Mouse (Mus musculus) lung, postnatal 14 days (tissue): ENCODE measurements around the gene Igsf8.

ENCODE experiments used
- DNase-seq: peaks from one replicate; pipeline ENCODE4 v3.0.0; 2021

The Igsf8 gene

GRCm38 (mm10) chr1:172325680-172326535 lies 64.5 kb downstream of the Igsf8 start:
- DNase-seq, result peak; percentile 74

- DNase-seq, result no peak
Observed at GRCm38 (mm10) chr1:172326684-172327083, 65.2 kb downstream of the Igsf8 start.

GRCm38 (mm10) chr1:172327206-172328001 lies 66.0 kb downstream of the Igsf8 start:
- DNase-seq, result no peak

- DNase-seq, result no peak
Observed at GRCm38 (mm10) chr1:172328041-172328440, 66.6 kb downstream of the Igsf8 start.

- no peak for DNase-seq
Observed at GRCm38 (mm10) chr1:172328461-172328860, 67.0 kb downstream of the Igsf8 start.

GRCm38 (mm10) chr1:172329131-172329530 lies 67.7 kb downstream of the Igsf8 start, which contains the start of gene Kcnj9:
TSS of gene Kcnj9 (minus strand) at chr1:172329318.
- DNase-seq, result no peak

- DNase-seq, result no peak
Observed at GRCm38 (mm10) chr1:172329616-172330015, 68.2 kb downstream of the Igsf8 start.

- no peak for DNase-seq
Observed at GRCm38 (mm10) chr1:172331422-172331947, 70.0 kb downstream of the Igsf8 start.

- no peak for DNase-seq
Observed at GRCm38 (mm10) chr1:172332925-172333324, 71.5 kb downstream of the Igsf8 start.

GRCm38 (mm10) chr1:172333512-172333911 lies 72.1 kb downstream of the Igsf8 start:
- DNase-seq, result no peak

- no peak for DNase-seq
Observed at GRCm38 (mm10) chr1:172335804-172336203, 74.4 kb downstream of the Igsf8 start.

GRCm38 (mm10) chr1:172337411-172338185 lies 76.2 kb downstream of the Igsf8 start:
- no peak for DNase-seq

- DNase-seq, result peak; percentile 72
Observed at GRCm38 (mm10) chr1:172340729-172341321, 79.4 kb downstream of the Igsf8 start, which contains the start of gene Kcnj10. TSS of gene Kcnj10 (plus strand) at chr1:172341210.

- no peak for DNase-seq
Observed at GRCm38 (mm10) chr1:172341386-172341785, 79.9 kb downstream of the Igsf8 start.

- DNase-seq, result no peak
Observed at GRCm38 (mm10) chr1:172342729-172343128, 81.3 kb downstream of the Igsf8 start.

GRCm38 (mm10) chr1:172343914-172344313 lies 82.5 kb downstream of the Igsf8 start:
- no peak for DNase-seq

- no peak for DNase-seq
Observed at GRCm38 (mm10) chr1:172344820-172345219, 83.4 kb downstream of the Igsf8 start.

- no peak for DNase-seq
Observed at GRCm38 (mm10) chr1:172346707-172347106, 85.3 kb downstream of the Igsf8 start.

- DNase-seq, result no peak
Observed at GRCm38 (mm10) chr1:172347382-172347781, 85.9 kb downstream of the Igsf8 start.

GRCm38 (mm10) chr1:172349504-172349903 lies 88.1 kb downstream of the Igsf8 start:
- no peak for DNase-seq

GRCm38 (mm10) chr1:172349916-172350812 lies 88.7 kb downstream of the Igsf8 start:
- DNase-seq, result no peak
